Mouse (Mus musculus): Measurements from ENCODE around the gene Magoh. TPM values are rescaled to one million over a fixed set of nuclear protein-coding genes. Genes with fewer than 3 reads are reported as not detected.

Magoh gene
- total and polyA plus RNA-seq, 3 experiments: 207 to 276 TPM; not detected in 1

DNA sequence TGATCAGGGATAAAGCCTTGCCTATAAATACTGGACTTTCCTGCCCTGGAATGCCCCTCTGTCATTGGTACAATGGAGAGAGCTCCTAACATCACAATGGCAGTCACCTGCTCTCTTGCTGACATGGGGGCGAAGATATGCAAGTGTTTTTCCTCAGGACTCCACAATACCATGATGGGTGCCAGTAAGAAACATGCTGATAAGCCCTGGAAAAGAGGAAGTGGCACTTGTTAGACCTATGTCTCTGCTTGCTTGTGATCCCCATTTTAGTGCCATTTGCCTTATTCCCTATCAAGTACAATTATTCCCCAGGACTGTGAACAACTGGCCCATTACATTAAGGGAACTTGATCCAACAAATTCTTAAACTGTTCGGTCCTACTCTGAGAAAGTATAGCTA is 49.2 kb downstream of the Magoh start:
- Histone ChIP-seq H3K9me3 (replicated peaks; ENCODE audit: insufficient read depth, low read length) (no peaks in the 10 kb centered on the region), H3K27me3 (ENCODE audit: control insufficient read depth in 1 of 2, insufficient read depth in 2 of 2, low read length in 2 of 2) (no peaks in the 10 kb centered on the region), H3K27ac (ENCODE audit: control insufficient read depth, low read depth, low read length) (no peak overlapping the region), H3K4me1 (ENCODE audit: control insufficient read depth in 1 of 2, insufficient read depth in 2 of 2, low read length in 2 of 2) (peaks cover 4 to 14% of the 10 kb centered on the region in 2 experiments), H3K9ac (ENCODE audit: control insufficient read depth, low read depth, low read length, poor library complexity, severe bottlenecking) (no peak overlapping the region), H3K79me2 (ENCODE audit: control insufficient read depth, insufficient read depth, low read length, poor library complexity) (no peaks in the 10 kb centered on the region), H3K4me3 (ENCODE audit: control insufficient read depth in 1 of 2, insufficient read depth in 1 of 2, low read depth in 2 of 2, low read length in 2 of 2) (no peak overlapping the region), H3K36me3 (ENCODE audit: control insufficient read depth in 1 of 2, insufficient read depth in 2 of 2, low read length in 2 of 2) (peaks cover 0 to 10% of the 10 kb centered on the region in 2 experiments; a peak in 2 of 4 replicates)
- DNase-seq (ENCODE audit: low read depth, low spot score): peak; percentile 62
- TF ChIP-seq GATA1 (IDR thresholded peaks at IDR 0.05; ENCODE audit: low read depth, low read length): peak; percentile 65
- no peak for TF ChIP-seq ETS1 (IDR thresholded peaks at IDR 0.05; ENCODE audit: low read depth, low read length)
- peak; percentile 33 to 63; a peak in 1 of 4 replicates for TF ChIP-seq EP300 (IDR thresholded peaks at IDR 0.05; ENCODE audit: low read depth in 1 of 2, low read length in 2 of 2)
- no peak for TF ChIP-seq UBTF (IDR thresholded peaks at IDR 0.05; ENCODE audit: borderline replicate concordance, insufficient read depth, low read depth, low read length)
- no peak for TF ChIP-seq ELF1 (IDR thresholded peaks at IDR 0.05; ENCODE audit: low read depth, low read length)
- TF ChIP-seq SIN3A (IDR thresholded peaks at IDR 0.05; ENCODE audit: low read length): peak; percentile 34; the same call in 1 of the 2 replicates

DNA sequence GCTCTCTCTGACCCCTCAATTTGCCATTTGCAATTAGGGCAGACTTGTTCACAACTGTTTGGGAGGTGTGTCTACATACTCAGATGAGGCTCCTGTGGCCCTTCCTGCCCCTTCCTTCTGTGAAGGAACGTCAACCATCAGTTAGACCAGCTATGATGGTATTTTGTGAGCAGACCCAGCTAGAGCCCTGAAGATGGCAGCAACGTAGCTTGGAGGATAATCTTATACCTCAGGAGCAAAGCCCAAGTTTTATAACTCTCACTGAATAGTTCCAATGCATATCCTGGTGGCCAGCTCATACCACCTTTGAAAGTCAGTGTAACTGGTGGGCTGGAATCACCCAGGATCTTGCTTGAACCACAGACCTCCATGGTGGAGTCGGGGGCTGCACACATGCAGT is 51.9 kb downstream of the Magoh start:
- no peak for DNase-seq (ENCODE audit: low read depth, low spot score)
- no peak for TF ChIP-seq TAL1 (IDR thresholded peaks at IDR 0.05; ENCODE audit: low read length)
- TF ChIP-seq NELFE (IDR thresholded peaks at IDR 0.05; ENCODE audit: low read depth, low read length): no peak
- peak; percentile 9; the same call in 1 of the 2 replicates for TF ChIP-seq RAD21 (IDR thresholded peaks at IDR 0.05; ENCODE audit: low read depth, low read length)
- TF ChIP-seq CTCF (IDR thresholded peaks at IDR 0.05 in 2 of 3, conservative IDR thresholded peaks at IDR 0.05 in 1 of 3; ENCODE audit: control insufficient read depth in 1 of 3, insufficient read depth in 1 of 3, low read depth in 2 of 3, low read length in 3 of 3, poor library complexity in 1 of 3, severe bottlenecking in 1 of 3): peak in 1 of 3 experiments; percentile 3; a peak in 1 of 6 replicates
- no peak overlapping the region for H3K9ac ChIP-seq (ENCODE audit: control insufficient read depth, low read depth, low read length, poor library complexity, severe bottlenecking)
- no peaks in the 10 kb centered on the region for H3K79me2 ChIP-seq (ENCODE audit: control insufficient read depth, insufficient read depth, low read length, poor library complexity)
- no peaks in the 10 kb centered on the region for H3K27me3 ChIP-seq (ENCODE audit: control insufficient read depth in 1 of 2, insufficient read depth in 2 of 2, low read length in 2 of 2)
- H3K4me1 ChIP-seq (ENCODE audit: control insufficient read depth in 1 of 2, insufficient read depth in 2 of 2, low read length in 2 of 2): peaks cover 4 to 21% of the 10 kb centered on the region in 2 experiments
- no peak overlapping the region for H3K4me3 ChIP-seq (ENCODE audit: control insufficient read depth in 1 of 2, insufficient read depth in 1 of 2, low read depth in 2 of 2, low read length in 2 of 2)
- no peaks in the 10 kb centered on the region for H3K9me3 ChIP-seq (replicated peaks; ENCODE audit: insufficient read depth, low read length)
- no peak overlapping the region for H3K27ac ChIP-seq (ENCODE audit: control insufficient read depth, low read depth, low read length)
- peaks cover 0 to 8% of the 10 kb centered on the region in 2 experiments; a peak in 2 of 4 replicates for H3K36me3 ChIP-seq (ENCODE audit: control insufficient read depth in 1 of 2, insufficient read depth in 2 of 2, low read length in 2 of 2)

DNA sequence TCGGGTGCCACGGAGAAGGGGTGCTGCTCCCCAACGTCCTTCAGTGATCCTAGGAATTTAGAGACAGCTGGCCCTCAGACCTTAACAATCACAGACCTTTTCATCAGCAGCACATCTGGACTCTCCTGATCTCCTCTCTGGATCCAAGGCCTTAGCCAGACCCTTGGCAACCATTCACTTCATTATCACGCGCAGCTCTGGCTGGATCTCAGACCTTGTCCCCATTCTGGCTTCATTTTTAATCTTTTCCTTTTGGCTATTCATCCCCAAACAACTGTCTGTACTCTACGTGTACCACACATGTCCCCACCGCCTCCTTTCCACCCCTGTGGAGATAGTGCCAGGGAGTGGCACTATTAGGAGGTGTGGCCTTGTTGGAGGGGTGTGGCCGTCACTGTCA is 53.7 kb downstream of the Magoh start:
- H3K4me3 ChIP-seq (ENCODE audit: control insufficient read depth in 1 of 2, insufficient read depth in 1 of 2, low read depth in 2 of 2, low read length in 2 of 2): no peak overlapping the region
- no peaks in the 10 kb centered on the region for H3K27me3 ChIP-seq (ENCODE audit: control insufficient read depth in 1 of 2, insufficient read depth in 2 of 2, low read length in 2 of 2)
- peaks cover 2 to 12% of the 10 kb centered on the region in 2 experiments for H3K4me1 ChIP-seq (ENCODE audit: control insufficient read depth in 1 of 2, insufficient read depth in 2 of 2, low read length in 2 of 2)
- no peak overlapping the region for H3K27ac ChIP-seq (ENCODE audit: control insufficient read depth, low read depth, low read length)
- no peaks in the 10 kb centered on the region for H3K79me2 ChIP-seq (ENCODE audit: control insufficient read depth, insufficient read depth, low read length, poor library complexity)
- no peak for DNase-seq (ENCODE audit: low read depth, low spot score)
- no peak overlapping the region for H3K9ac ChIP-seq (ENCODE audit: control insufficient read depth, low read depth, low read length, poor library complexity, severe bottlenecking)
- H3K36me3 ChIP-seq (ENCODE audit: control insufficient read depth in 1 of 2, insufficient read depth in 2 of 2, low read length in 2 of 2): peaks cover 0 to 5% of the 10 kb centered on the region in 2 experiments; a peak in 2 of 4 replicates
- no peaks in the 10 kb centered on the region for H3K9me3 ChIP-seq (replicated peaks; ENCODE audit: insufficient read depth, low read length)
- TF ChIP-seq MYC (IDR thresholded peaks at IDR 0.05; ENCODE audit: low read depth, low read length): no peak
- TF ChIP-seq TCF12 (IDR thresholded peaks at IDR 0.05; ENCODE audit: low read depth, low read length): no peak
- no peak for TF ChIP-seq HCFC1 (IDR thresholded peaks at IDR 0.05; ENCODE audit: low read depth, low read length)
- no peak for TF ChIP-seq MAFK (IDR thresholded peaks at IDR 0.05; ENCODE audit: borderline replicate concordance, low read depth, low read length)
- no peak for TF ChIP-seq CHD1 (IDR thresholded peaks at IDR 0.05; ENCODE audit: low read depth, low read length)
- TF ChIP-seq RAD21 (IDR thresholded peaks at IDR 0.05; ENCODE audit: low read depth, low read length): no peak
- no peak for TF ChIP-seq MXI1 (IDR thresholded peaks at IDR 0.05; ENCODE audit: low read depth, low read length)
- TF ChIP-seq USF2 (IDR thresholded peaks at IDR 0.05; ENCODE audit: borderline replicate concordance in 1 of 2, insufficient read depth in 1 of 2, low read depth in 1 of 2, low read length in 2 of 2): no peak
- no peak for TF ChIP-seq NELFE (IDR thresholded peaks at IDR 0.05; ENCODE audit: low read depth, low read length)

Measured in MEL (cell line).